8 mouse cellular contexts compared by ENCODE assay signal in the genomic region with DNA sequence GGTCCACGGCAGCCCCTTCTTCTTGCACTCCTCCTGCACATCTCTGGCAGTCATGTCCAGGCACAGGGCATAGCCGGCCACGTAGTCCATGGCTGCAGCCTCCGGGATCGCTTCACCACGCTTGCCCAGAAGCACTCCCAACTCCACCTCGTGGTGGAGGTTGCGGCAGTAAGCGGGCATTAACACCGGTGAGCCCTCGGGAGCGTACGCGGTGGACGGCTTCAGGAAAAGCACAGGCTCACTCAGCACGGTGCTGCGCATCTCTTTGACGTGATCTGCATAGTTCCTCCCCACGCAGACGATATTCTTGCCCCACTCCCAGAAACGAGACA. TPM values are rescaled to one million over a fixed set of nuclear protein-coding genes. Genes with fewer than 3 reads are reported as not detected.
DNase-seq lines count a peak whose midpoint lies in the region; ATAC-seq and TF ChIP-seq lines count a peak whose summit lies in the region.

No protein-coding gene starts in this region.

- peaks cover 11% of the 10 kb centered on the region for H3K4me1 ChIP-seq in kidney, embryonic 14.5 days (ENCODE audit: control insufficient read depth, insufficient read depth, low read length)
- no peaks in the 10 kb centered on the region for H3K4me1 ChIP-seq in hindbrain, embryonic 11.5 days (replicated peaks; ENCODE audit: control insufficient read depth, insufficient read depth, low read length)
- peaks cover 21% of the 10 kb centered on the region for H3K4me1 ChIP-seq in midbrain, embryonic 12.5 days

- no peaks in the 10 kb centered on the region for H3K9me3 ChIP-seq in kidney, embryonic 14.5 days (ENCODE audit: control insufficient read depth, low read length)
- H3K9me3 ChIP-seq in hindbrain, embryonic 11.5 days (ENCODE audit: control insufficient read depth, low read length): no peaks in the 10 kb centered on the region
- no peaks in the 10 kb centered on the region for H3K9me3 ChIP-seq in midbrain, embryonic 12.5 days

- peak overlapping the region; percentile 81 for H3K9ac ChIP-seq in kidney, embryonic 14.5 days (ENCODE audit: low read depth, low read length)
- H3K9ac ChIP-seq in hindbrain, embryonic 11.5 days (ENCODE audit: low read depth, low read length): peak overlapping the region; percentile 62
- peak overlapping the region; percentile 67 for H3K9ac ChIP-seq in midbrain, embryonic 12.5 days (replicated peaks)

- H3K4me3 ChIP-seq in kidney, embryonic 14.5 days (ENCODE audit: low read length): peak overlapping the region; percentile 85
- peak overlapping the region; percentile 76 for H3K4me3 ChIP-seq in hindbrain, embryonic 11.5 days (ENCODE audit: low read depth, low read length)
- H3K4me3 ChIP-seq in midbrain, embryonic 12.5 days: peak overlapping the region; percentile 78

- DNase-seq in kidney, adult 8-10 months: no peak
- DNase-seq in brain, embryonic 14.5 days (ENCODE audit: low read depth): no peak
- DNase-seq in hindbrain, embryonic 11.5 days (ENCODE audit: low spot score): no peak
- DNase-seq in cerebellum, postnatal 14 days: no peak
- no peak for DNase-seq in cerebellum, adult 8-10 months
- no peak for DNase-seq in retina, postnatal 1 day

- peak; percentile 63; the same call in 1 of the 2 replicates for ATAC-seq in kidney, embryonic 14.5 days (ENCODE audit: low FRiP score, low TSS enrichment)
- ATAC-seq in hindbrain, embryonic 11.5 days (ENCODE audit: low FRiP score): peak; percentile 60
- peak; percentile 55 for ATAC-seq in midbrain, embryonic 12.5 days (ENCODE audit: low FRiP score, low read depth)

- peaks cover 8% of the 10 kb centered on the region; the same call in 1 of the 2 replicates for H3K36me3 ChIP-seq in kidney, embryonic 14.5 days (ENCODE audit: control insufficient read depth, insufficient read depth, low read length)
- no peaks in the 10 kb centered on the region for H3K36me3 ChIP-seq in hindbrain, embryonic 11.5 days (ENCODE audit: control insufficient read depth, insufficient read depth, low read length)
- H3K36me3 ChIP-seq in midbrain, embryonic 12.5 days: peaks cover 7% of the 10 kb centered on the region

- 1% methylated on average over 21 of the region's 21 CpGs for WGBS in kidney, embryonic 14.5 days
- under 1% methylated on average over 21 of the region's 21 CpGs for WGBS in hindbrain, embryonic 11.5 days
- 0% methylated on average over 21 of the region's 21 CpGs for WGBS in midbrain, embryonic 12.5 days

- peak overlapping the region; percentile 84 for H3K4me2 ChIP-seq in kidney, embryonic 14.5 days (replicated peaks; ENCODE audit: low read depth, low read length)
- H3K4me2 ChIP-seq in hindbrain, embryonic 11.5 days (replicated peaks; ENCODE audit: low read depth, low read length): peak overlapping the region; percentile 72
- peak overlapping the region; percentile 94 for H3K4me2 ChIP-seq in midbrain, embryonic 12.5 days (replicated peaks)

- TF ChIP-seq POLR2A in brain, embryonic 14.5 days (IDR thresholded peaks at IDR 0.05; ENCODE audit: borderline replicate concordance, extremely low read depth, insufficient read depth, insufficient read length, poor library complexity, severe bottlenecking): no peak

- TF ChIP-seq CTCF in brain, embryonic 14.5 days (IDR thresholded peaks at IDR 0.05; ENCODE audit: borderline replicate concordance, extremely low read depth, insufficient read depth, insufficient read length): peak; percentile 41; the same call in 1 of the 2 replicates

- H3K27me3 ChIP-seq in kidney, embryonic 14.5 days (ENCODE audit: control insufficient read depth, insufficient read depth, low read length): peaks cover 8% of the 10 kb centered on the region; the same call in 1 of the 2 replicates
- peaks cover 3% of the 10 kb centered on the region; the same call in 1 of the 2 replicates for H3K27me3 ChIP-seq in hindbrain, embryonic 11.5 days (ENCODE audit: control insufficient read depth, insufficient read depth, low read length)
- H3K27me3 ChIP-seq in midbrain, embryonic 12.5 days: peaks cover 12% of the 10 kb centered on the region

- peak overlapping the region; percentile 96 for H3K27ac ChIP-seq in kidney, embryonic 14.5 days (ENCODE audit: low read depth, low read length)
- peak overlapping the region; percentile 90 for H3K27ac ChIP-seq in hindbrain, embryonic 11.5 days (ENCODE audit: low read depth, low read length)
- peak overlapping the region; percentile 94 for H3K27ac ChIP-seq in midbrain, embryonic 12.5 days (replicated peaks)

RNA-seq across cellular contexts. Expression of a gene that starts 0.5 kb away (rescaled TPM):
- 30.4 and 34.1 TPM in 2 replicates for polyA plus RNA-seq in kidney, embryonic 14.5 days (2014; fragmentation: Nextera tagmentation; extraction: Ambion mirVana)
- polyA plus RNA-seq in brain, embryonic 14.5 days (2012; rRNA removed): 13.9 and 14.8 TPM in 2 replicates
- polyA plus RNA-seq in hindbrain, embryonic 11.5 days (2014; fragmentation: Nextera tagmentation; extraction: Ambion mirVana): 18.4 and 23.5 TPM in 2 replicates
- 18.1 and 20.5 TPM in 2 replicates for polyA plus RNA-seq in midbrain, embryonic 12.5 days (2016; fragmentation: Nextera tagmentation; extraction: Ambion mirVana)

RNA-seq across cellular contexts. Expression of a gene that starts 9.8 kb away (rescaled TPM):
- polyA plus RNA-seq in kidney, embryonic 14.5 days (2014; fragmentation: Nextera tagmentation; extraction: Ambion mirVana): 46.6 and 55.4 TPM in 2 replicates
- 39.7 and 46.3 TPM in 2 replicates for polyA plus RNA-seq in brain, embryonic 14.5 days (2012; rRNA removed)
- 31.5 and 32.0 TPM in 2 replicates for polyA plus RNA-seq in hindbrain, embryonic 11.5 days (2014; fragmentation: Nextera tagmentation; extraction: Ambion mirVana)
- 29.4 and 31.2 TPM in 2 replicates for polyA plus RNA-seq in midbrain, embryonic 12.5 days (2016; fragmentation: Nextera tagmentation; extraction: Ambion mirVana)

RNA-seq across cellular contexts. Expression of a gene that starts 16.1 kb away (rescaled TPM):
- 0.49 and 1.0 TPM in 2 replicates for polyA plus RNA-seq in kidney, embryonic 14.5 days (2014; fragmentation: Nextera tagmentation; extraction: Ambion mirVana)
- polyA plus RNA-seq in brain, embryonic 14.5 days (2012; rRNA removed): 0.14 TPM in 1 of 2 replicates, not detected in the other
- 0.12 and 0.40 TPM in 2 replicates for polyA plus RNA-seq in hindbrain, embryonic 11.5 days (2014; fragmentation: Nextera tagmentation; extraction: Ambion mirVana)
- 0.17 and 0.27 TPM in 2 replicates for polyA plus RNA-seq in midbrain, embryonic 12.5 days (2016; fragmentation: Nextera tagmentation; extraction: Ambion mirVana)

RNA-seq across cellular contexts. Expression of a gene that starts 36.5 kb away (rescaled TPM):
- 57.1 and 61.8 TPM in 2 replicates for polyA plus RNA-seq in kidney, embryonic 14.5 days (2014; fragmentation: Nextera tagmentation; extraction: Ambion mirVana)
- polyA plus RNA-seq in brain, embryonic 14.5 days (2012; rRNA removed): 29.5 and 36.3 TPM in 2 replicates
- 77.6 and 84.2 TPM in 2 replicates for polyA plus RNA-seq in hindbrain, embryonic 11.5 days (2014; fragmentation: Nextera tagmentation; extraction: Ambion mirVana)
- 64.0 and 70.3 TPM in 2 replicates for polyA plus RNA-seq in midbrain, embryonic 12.5 days (2016; fragmentation: Nextera tagmentation; extraction: Ambion mirVana)

RNA-seq across cellular contexts. Expression of a gene that starts 36.7 kb away (rescaled TPM):
- polyA plus RNA-seq in kidney, embryonic 14.5 days (2014; fragmentation: Nextera tagmentation; extraction: Ambion mirVana): 32.1 and 36.8 TPM in 2 replicates
- 84.5 and 105 TPM in 2 replicates for polyA plus RNA-seq in brain, embryonic 14.5 days (2012; rRNA removed)
- 43.4 and 46.5 TPM in 2 replicates for polyA plus RNA-seq in hindbrain, embryonic 11.5 days (2014; fragmentation: Nextera tagmentation; extraction: Ambion mirVana)
- polyA plus RNA-seq in midbrain, embryonic 12.5 days (2016; fragmentation: Nextera tagmentation; extraction: Ambion mirVana): 52.8 and 52.9 TPM in 2 replicates
